Mouse (Mus musculus): ENCODE measurements around the gene Dnajc11.
A peak's percentile ranks its signal among the peaks of the same experiment; 100 is the strongest.

The Dnajc11 gene

DNA sequence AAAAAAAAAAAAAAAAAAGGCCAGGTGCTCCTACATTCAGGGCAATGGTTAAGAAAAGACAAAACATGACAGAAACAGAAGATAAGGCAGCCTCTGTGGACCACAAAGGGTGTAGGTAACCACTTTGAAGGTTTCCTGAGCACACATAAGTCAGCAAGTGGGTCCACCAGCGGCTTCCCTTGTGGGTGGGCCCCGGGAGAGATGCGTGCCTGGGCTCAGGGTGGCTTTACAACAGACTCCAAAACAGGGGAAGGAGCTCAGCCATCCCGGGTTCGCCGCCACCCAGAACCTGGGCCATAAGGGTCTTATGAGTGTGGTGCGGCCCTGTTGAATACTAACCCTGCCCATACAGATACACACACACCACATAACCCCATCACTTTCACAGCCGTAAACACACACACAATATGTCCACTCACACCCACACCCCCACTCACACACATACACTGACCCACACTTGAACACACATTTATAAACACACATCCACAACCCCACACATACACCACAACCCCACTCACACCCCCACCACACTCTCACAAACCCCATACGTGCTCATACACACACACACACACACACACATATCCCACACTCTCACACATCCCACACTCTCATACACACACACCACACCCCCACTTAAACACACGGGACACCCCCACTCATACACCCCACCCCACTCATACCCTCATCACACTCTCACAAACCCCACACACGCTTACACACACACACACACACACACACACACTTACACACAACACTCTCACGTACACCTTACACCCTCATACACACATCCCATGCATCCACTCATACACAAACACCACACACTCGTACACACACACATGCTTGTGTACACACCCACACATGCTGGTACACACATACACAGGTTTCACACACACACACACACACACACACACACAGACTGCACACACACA is 651 bp upstream of the Dnajc11 start:
- no peak for DNase-seq (ENCODE audit: low spot score)

DNA sequence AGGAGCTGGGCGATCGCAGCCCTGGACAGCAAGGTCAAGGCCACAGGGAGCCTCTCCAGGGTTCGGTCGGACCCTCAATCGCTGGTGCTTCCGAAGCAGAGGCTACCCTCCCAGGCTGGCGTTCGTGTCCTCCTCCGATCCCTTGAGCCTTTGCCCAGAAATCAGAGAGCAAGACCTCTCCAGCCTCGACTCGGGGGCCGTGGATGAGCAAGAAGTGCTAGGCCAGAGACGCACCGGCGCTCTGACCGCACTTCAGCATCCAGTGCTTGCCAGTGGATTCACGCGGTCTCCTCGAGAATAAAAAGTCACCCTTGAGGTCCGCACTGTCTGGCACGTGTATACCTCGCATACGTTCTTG is 703 bp downstream of the Dnajc11 start:
- DNase-seq (ENCODE audit: low spot score), result no peak

DNA sequence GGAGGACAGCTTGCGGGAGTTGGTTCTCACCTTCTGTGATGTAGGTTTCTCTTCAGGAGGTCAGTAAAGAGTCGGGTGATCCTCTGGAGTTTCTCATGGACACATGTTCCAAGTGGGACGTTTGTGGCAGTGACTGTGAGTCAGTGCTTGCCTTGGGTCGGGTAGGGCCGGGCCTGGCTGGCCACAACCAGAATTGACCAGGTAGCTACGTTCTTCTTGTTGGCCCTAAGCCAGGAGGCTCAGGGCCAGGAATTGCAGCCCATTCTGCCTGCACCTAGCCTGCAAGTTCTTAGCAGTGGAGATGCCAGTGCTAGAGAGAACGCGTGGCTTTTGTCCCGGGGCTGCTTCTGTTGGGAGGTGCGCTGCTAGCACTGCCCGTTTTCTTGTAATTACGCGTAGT is 4.0 kb downstream of the Dnajc11 start:
- DNase-seq (ENCODE audit: low spot score), result no peak

DNA sequence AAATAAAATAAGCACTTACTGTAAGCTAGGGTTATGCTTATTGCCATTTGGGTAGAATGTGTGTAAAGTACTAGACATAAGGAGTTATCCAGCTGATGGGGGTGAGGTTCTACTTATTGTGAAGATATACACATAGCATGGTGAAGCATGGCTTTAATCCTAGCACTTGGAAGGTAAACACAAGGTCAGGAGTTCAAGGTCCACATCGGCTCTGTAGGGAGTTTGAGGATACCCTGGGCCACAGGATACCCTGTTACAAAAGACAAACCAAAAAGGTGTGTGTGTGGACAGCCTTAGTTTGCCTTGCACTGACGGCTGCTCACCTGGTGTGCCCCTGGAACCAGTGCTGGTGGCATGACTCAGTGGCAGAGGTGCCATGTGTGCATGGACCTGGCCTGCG is 4.6 kb downstream of the Dnajc11 start:
- DNase-seq (ENCODE audit: low spot score), result no peak

- DNase-seq (ENCODE audit: low spot score), result no peak
These were observed 12.7 kb downstream of the Dnajc11 start for GRCm38 (mm10) chr4:151946211-151946610.

GRCm38 (mm10) chr4:151948497-151949471 is 15.3 kb downstream of the Dnajc11 start:
- no peak for DNase-seq (ENCODE audit: low spot score)

GRCm38 (mm10) chr4:151953209-151953608 is 19.7 kb downstream of the Dnajc11 start:
- no peak for DNase-seq (ENCODE audit: low spot score)

DNA sequence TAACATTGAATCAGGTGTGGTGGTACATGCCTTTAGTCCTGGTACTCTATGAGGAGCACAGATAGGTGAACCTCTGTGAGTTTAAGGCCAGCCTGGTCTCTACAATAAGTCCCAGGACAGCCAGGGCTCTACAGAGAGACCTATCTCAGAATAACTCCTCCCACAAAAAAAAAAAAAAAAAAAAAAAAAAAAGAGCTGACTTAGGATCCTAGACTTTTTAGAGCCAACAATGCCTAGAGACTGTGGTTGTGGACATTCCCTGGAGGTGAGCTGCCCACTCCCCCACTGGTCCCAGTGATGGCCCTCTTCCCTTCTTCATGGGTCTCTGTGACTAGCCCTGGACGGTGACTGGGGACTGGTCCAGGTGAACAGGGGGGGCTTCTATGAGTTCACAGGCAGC is 22.3 kb downstream of the Dnajc11 start:
- DNase-seq (ENCODE audit: low spot score), result no peak

DNA sequence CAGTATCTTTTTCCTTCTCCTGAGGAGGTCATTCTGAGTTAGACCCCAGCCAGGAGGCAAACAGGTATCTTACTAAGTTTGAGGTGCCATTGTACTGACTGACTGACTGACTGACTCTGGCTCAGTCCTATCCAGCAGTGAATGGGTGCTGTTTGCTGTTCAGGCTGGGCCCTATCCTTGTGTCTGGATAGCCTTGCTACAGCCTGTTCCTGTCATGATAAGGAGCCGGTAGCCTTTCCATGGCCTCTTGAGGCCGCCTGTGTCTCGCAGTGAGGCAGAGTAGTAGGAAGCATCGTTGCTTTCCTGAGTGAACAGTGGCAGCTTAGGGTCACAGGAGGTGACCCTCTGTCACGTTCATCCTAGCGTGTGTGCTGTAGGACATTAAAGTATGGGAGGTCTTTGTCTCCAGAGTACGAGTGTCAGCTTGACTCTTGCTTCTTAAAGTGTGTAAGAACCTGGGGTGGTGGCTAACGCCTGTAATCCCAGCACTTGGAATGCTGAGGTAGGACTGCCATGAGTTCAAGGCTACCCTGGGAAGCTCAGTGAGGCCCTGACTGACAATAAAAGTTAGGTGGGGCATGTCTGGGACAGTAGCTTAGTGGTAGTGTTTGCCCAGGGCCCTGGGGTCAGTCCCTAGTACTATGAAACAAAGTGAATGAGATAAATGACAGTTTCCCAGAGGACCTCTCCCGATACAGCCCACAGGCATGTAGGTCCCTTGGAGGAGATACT is 24.3 kb downstream of the Dnajc11 start:
- peak; percentile 42 for DNase-seq (ENCODE audit: low spot score)

GRCm38 (mm10) chr4:151959849-151960512 is 26.5 kb downstream of the Dnajc11 start:
- DNase-seq (ENCODE audit: low spot score), result no peak

- peak; percentile 74 for DNase-seq (ENCODE audit: low spot score)
These were observed 27.0 kb downstream of the Dnajc11 start for GRCm38 (mm10) chr4:151960513-151960854.

DNA sequence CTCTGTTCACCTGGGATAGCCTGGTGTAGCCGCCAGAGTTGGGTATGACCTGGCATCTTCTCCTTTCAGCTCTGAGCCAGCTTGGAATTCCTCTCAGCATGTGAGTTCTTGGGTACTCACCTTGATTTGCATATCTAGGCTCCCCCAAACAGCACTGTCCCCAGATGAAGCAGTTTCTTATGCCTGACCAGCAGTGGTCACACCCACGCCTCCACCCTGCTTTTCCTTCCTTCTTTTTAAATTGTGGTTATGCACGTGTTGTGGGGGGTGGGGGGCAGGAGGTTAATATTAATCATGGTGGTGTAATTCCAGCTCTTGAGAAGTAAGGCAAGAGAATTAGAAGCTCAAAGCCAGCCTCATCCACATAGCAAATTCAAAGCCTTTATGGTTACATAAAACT is 29.3 kb downstream of the Dnajc11 start:
- DNase-seq (ENCODE audit: low spot score), result no peak

GRCm38 (mm10) chr4:151968204-151968921 is 34.9 kb downstream of the Dnajc11 start:
- DNase-seq (ENCODE audit: low spot score), result no peak

DNA sequence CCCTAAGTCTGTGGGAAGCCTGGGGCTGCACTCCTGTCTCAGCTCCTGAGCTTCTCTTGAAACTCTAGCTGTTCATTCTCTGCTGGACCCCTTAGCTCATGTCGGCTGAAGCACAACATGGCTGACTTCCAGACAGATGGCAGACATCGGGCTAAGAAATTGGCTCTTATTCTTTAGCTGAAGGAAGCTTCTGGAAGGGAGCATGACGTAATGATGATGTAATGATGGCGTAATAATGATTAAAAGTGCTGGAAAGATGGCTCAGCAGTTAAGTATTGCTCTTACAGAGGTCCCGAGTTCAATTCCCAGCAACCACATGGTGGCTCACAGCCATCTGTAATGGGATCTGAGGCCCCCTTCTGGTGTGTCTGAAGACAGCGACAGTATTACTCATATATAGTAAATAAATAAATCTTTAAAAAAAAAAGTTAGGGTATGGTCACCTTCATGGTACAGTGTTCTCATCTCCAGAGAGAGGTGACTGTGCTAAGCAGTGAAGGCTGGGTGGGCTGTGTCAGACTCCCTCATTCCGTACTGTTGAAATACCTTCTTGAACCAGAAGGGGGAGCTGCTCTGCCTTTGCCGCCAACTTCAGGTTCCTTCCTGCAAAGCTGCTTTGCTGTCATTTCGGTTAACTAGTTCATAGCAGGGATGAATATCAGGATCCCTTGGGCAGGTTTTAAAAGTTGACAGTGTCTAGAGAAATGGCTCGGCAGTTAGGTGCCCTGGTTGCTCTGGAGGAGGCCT is 38.9 kb downstream of the Dnajc11 start:
- DNase-seq (ENCODE audit: low spot score), result no peak

DNA sequence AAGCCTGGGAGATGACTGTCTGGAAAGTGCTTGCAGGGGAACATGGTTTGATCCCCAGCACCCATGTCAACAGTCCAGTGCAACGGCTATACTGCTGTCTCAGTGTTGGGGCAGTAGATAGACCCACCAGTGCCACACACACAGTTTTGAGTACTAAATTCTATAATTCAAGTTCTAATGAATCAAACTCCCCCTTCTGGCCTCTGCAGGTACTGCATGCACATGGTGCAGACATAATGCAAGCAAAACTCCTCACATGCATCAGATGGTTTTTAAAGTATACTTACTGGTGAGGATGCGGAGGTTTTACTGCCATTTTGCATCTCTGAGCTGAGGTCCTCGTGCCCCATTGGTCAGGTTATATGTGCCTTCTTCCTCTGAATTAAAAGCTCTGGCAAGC is 42.0 kb downstream of the Dnajc11 start:
- DNase-seq (ENCODE audit: low spot score), result peak; percentile 63

DNA sequence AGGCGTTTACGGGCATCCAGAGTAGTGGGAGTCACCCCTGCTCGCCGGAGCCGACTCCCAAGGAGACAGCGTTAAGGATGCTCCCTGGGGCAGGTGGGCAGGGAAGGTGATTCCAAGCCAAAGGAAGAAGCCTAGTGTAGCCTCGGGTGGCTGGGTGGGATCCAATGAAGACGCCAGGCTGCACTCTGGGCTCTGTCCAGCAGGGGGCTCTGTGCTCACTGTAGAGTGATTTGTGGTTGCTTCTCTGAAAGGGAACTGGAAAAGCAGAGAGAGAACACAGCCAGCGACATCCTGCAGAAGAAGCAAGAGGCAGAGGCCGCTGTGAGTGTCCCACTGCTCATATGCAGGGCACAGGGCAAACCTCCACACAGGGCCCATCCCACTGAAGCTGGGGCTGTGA is 44.3 kb downstream of the Dnajc11 start:
- DNase-seq (ENCODE audit: low spot score), result peak; percentile 78

DNA sequence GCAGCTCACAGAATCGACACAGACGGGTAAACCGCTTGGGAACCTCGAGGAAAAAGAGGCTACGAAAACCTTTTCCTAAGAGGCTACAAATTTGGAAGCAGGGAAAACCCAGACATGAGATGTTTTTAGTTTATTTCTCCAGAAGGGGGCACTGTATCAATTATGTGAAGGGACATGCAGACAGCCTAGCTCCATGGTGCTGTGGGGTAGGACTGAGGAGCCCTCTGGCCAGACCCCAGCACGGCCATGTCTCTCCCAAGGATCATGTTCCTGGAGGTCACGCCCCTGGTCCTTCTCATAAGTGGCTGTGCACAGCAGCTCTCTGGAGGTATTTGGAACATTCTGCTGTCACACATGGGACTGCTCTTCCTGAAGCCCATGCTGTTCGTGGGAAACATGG is 47.2 kb downstream of the Dnajc11 start:
- no peak for DNase-seq (ENCODE audit: low spot score)

DNA sequence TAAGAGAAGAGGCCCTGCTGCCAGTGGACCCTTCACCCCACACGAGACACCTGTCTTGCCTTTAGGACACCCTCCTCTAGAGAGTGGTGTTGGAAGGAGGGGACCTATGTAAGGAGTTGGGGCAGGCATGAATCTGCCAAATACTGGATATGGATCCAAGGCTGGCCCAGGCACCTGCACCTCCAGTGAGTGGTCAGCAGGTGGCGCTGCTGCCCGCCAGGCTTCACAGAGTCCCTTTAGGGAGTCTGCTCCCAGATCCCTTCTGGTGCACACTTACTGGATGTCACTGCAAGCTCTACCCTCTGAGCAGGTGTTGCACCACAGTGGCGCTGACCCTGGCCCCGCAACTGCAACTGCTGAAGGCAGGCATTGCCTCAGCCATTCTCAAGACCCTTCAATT is 47.9 kb downstream of the Dnajc11 start:
- DNase-seq (ENCODE audit: low spot score), result peak; percentile 59

DNA sequence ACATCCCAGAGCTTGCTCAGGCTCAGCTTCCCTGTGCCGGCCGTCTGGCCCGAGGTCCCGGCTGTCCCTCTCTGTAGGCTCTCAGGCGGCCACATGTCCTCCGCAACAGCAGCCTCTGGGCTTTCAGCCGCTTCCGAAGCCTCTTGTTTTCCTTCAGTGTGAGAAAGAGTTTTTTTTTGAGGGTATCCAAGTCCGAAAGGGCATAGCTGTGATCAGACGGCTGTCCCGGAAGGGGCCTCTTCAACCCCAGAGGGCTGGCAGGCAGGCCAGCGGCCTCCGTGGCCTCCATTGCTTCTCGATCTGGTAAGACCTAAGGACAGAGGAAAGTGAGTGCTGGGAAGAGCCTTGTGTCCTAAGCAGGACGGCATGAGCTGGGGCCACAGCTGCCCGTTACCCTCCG is 49.6 kb downstream of the Dnajc11 start:
- no peak for DNase-seq (ENCODE audit: low spot score)

DNA sequence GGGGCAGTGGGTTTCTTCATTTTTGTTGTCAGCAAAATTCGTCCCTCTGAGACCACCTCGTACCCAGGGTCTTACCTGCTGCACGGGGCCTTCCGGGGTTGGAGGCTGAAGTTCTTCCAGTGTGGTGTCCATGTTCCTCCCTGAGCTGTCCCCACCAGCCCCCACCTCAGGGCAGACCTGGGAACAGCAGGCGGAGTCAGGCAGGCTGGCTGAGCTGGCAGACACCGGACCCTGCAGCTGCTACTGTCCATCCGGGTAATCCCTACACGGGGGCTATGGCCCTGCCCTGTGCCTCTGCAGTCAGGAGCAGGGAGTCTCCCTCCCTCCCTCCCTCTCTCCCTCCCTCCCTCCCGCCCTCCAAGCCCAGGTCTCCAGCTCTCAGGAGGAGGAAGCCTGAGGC is 50.1 kb downstream of the Dnajc11 start:
- no peak for DNase-seq (ENCODE audit: low spot score)
